Mouse (Mus musculus): ENCODE measurements around the gene Osbpl10. TPM values are rescaled to one million over a fixed set of nuclear protein-coding genes. Genes with fewer than 3 reads are reported as not detected.

Osbpl10 gene
- total RNA-seq, 1 experiment from 2014 or later: not detected

GRCm38 (mm10) chr9:115127342-115127741 lies 149.0 kb downstream of the Osbpl10 start:
- no peak for ATAC-seq (replicated peaks; ENCODE audit: insufficient number of reproducible peaks, low FRiP score, low TSS enrichment, poor library complexity, severe bottlenecking)

GRCm38 (mm10) chr9:115133926-115134325 lies 155.6 kb downstream of the Osbpl10 start:
- no peak for ATAC-seq (replicated peaks; ENCODE audit: insufficient number of reproducible peaks, low FRiP score, low TSS enrichment, poor library complexity, severe bottlenecking)

- ATAC-seq (replicated peaks; ENCODE audit: insufficient number of reproducible peaks, low FRiP score, low TSS enrichment, poor library complexity, severe bottlenecking): peak; percentile 42
Observed at GRCm38 (mm10) chr9:115134736-115135135, 156.4 kb downstream of the Osbpl10 start.

- ATAC-seq (replicated peaks; ENCODE audit: insufficient number of reproducible peaks, low FRiP score, low TSS enrichment, poor library complexity, severe bottlenecking): no peak
Observed at GRCm38 (mm10) chr9:115135352-115135751, 157.0 kb downstream of the Osbpl10 start.

- no peak for ATAC-seq (replicated peaks; ENCODE audit: insufficient number of reproducible peaks, low FRiP score, low TSS enrichment, poor library complexity, severe bottlenecking)
Observed at GRCm38 (mm10) chr9:115137858-115138257, 159.5 kb downstream of the Osbpl10 start.

GRCm38 (mm10) chr9:115139597-115140332 lies 161.4 kb downstream of the Osbpl10 start:
- ATAC-seq (replicated peaks; ENCODE audit: insufficient number of reproducible peaks, low FRiP score, low TSS enrichment, poor library complexity, severe bottlenecking): no peak

GRCm38 (mm10) chr9:115147141-115147540 lies 168.8 kb downstream of the Osbpl10 start:
- ATAC-seq (replicated peaks; ENCODE audit: insufficient number of reproducible peaks, low FRiP score, low TSS enrichment, poor library complexity, severe bottlenecking): no peak

GRCm38 (mm10) chr9:115147586-115148355 lies 169.4 kb downstream of the Osbpl10 start:
- no peak for ATAC-seq (replicated peaks; ENCODE audit: insufficient number of reproducible peaks, low FRiP score, low TSS enrichment, poor library complexity, severe bottlenecking)

GRCm38 (mm10) chr9:115149011-115149756 lies 170.8 kb downstream of the Osbpl10 start:
- no peak for ATAC-seq (replicated peaks; ENCODE audit: insufficient number of reproducible peaks, low FRiP score, low TSS enrichment, poor library complexity, severe bottlenecking)

- ATAC-seq (replicated peaks; ENCODE audit: insufficient number of reproducible peaks, low FRiP score, low TSS enrichment, poor library complexity, severe bottlenecking): no peak
Observed at GRCm38 (mm10) chr9:115161591-115161990, 183.2 kb downstream of the Osbpl10 start.

- no peak for ATAC-seq (replicated peaks; ENCODE audit: insufficient number of reproducible peaks, low FRiP score, low TSS enrichment, poor library complexity, severe bottlenecking)
Observed at GRCm38 (mm10) chr9:115163031-115163430, 184.7 kb downstream of the Osbpl10 start.

- no peak for ATAC-seq (replicated peaks; ENCODE audit: insufficient number of reproducible peaks, low FRiP score, low TSS enrichment, poor library complexity, severe bottlenecking)
Observed at GRCm38 (mm10) chr9:115163693-115164092, 185.3 kb downstream of the Osbpl10 start.

GRCm38 (mm10) chr9:115164351-115164750 lies 186.0 kb downstream of the Osbpl10 start:
- no peak for ATAC-seq (replicated peaks; ENCODE audit: insufficient number of reproducible peaks, low FRiP score, low TSS enrichment, poor library complexity, severe bottlenecking)

- no peak for ATAC-seq (replicated peaks; ENCODE audit: insufficient number of reproducible peaks, low FRiP score, low TSS enrichment, poor library complexity, severe bottlenecking)
Observed at GRCm38 (mm10) chr9:115165996-115166395, 187.6 kb downstream of the Osbpl10 start.

- no peak for ATAC-seq (replicated peaks; ENCODE audit: insufficient number of reproducible peaks, low FRiP score, low TSS enrichment, poor library complexity, severe bottlenecking)
Observed at GRCm38 (mm10) chr9:115169591-115169990, 191.2 kb downstream of the Osbpl10 start.

- ATAC-seq (replicated peaks; ENCODE audit: insufficient number of reproducible peaks, low FRiP score, low TSS enrichment, poor library complexity, severe bottlenecking): no peak
Observed at GRCm38 (mm10) chr9:115172096-115172495, 193.7 kb downstream of the Osbpl10 start.

- no peak for ATAC-seq (replicated peaks; ENCODE audit: insufficient number of reproducible peaks, low FRiP score, low TSS enrichment, poor library complexity, severe bottlenecking)
Observed at GRCm38 (mm10) chr9:115179154-115179553, 200.8 kb downstream of the Osbpl10 start.

GRCm38 (mm10) chr9:115179935-115180334 lies 201.6 kb downstream of the Osbpl10 start:
- ATAC-seq (replicated peaks; ENCODE audit: insufficient number of reproducible peaks, low FRiP score, low TSS enrichment, poor library complexity, severe bottlenecking): no peak

- ATAC-seq (replicated peaks; ENCODE audit: insufficient number of reproducible peaks, low FRiP score, low TSS enrichment, poor library complexity, severe bottlenecking): no peak
Observed at GRCm38 (mm10) chr9:115186402-115186801, 208.0 kb downstream of the Osbpl10 start.

All from monocyte, adult 5-6 weeks (primary cell).